Mouse (Mus musculus) limb, embryonic 11.5 days (tissue): ENCODE data around the gene Osbp. TPM values are rescaled to one million over a fixed set of nuclear protein-coding genes. Genes with fewer than 3 reads are reported as not detected.

Experiments
- ATAC-seq: fragments of 200-750 bp; cut with Nextera tagmentation; 2 replicates; pipeline ENCODE4 v1.8.0; 2017; ENCODE audit warnings: low read depth; ENCODE audit not compliant: insufficient number of reproducible peaks, low FRiP score, low TSS enrichment
- DNase-seq: peaks from one replicate; pipeline ENCODE4 v3.0.0-alpha.2; 2015; ENCODE audit warnings: low spot score
- H3K27ac ChIP-seq: fragments of 300-500 bp; sonication (generic); replicated peaks from 2 replicates; pipeline ENCODE4 v1.5.1; 2014; ENCODE audit warnings: low read depth, mild to moderate bottlenecking, low read length
- H3K27me3 ChIP-seq: fragments of 300-500 bp; sonication (generic); 2 replicates; pipeline ENCODE4 v1.6.1; 2014; ENCODE audit warnings: mild to moderate bottlenecking, low read length, mixed read lengths; ENCODE audit not compliant: control insufficient read depth, insufficient read depth
- H3K36me3 ChIP-seq: fragments of 300-500 bp; sonication (generic); 2 replicates; pipeline ENCODE4 v1.6.1; 2014; ENCODE audit warnings: mild to moderate bottlenecking, low read length, moderate library complexity, mixed read lengths; ENCODE audit not compliant: control insufficient read depth, insufficient read depth
- H3K4me1 ChIP-seq: fragments of 300-500 bp; sonication (generic); 2 replicates; pipeline ENCODE4 v1.6.1; 2014; ENCODE audit warnings: low read length, mixed read lengths; ENCODE audit not compliant: control insufficient read depth, insufficient read depth
- H3K4me2 ChIP-seq: fragments of 300-500 bp; sonication (generic); 2 replicates; pipeline ENCODE4 v1.6.1; 2014; ENCODE audit warnings: low read depth, mild to moderate bottlenecking, moderate library complexity; ENCODE audit not compliant: severe bottlenecking
- H3K4me3 ChIP-seq: fragments of 300-500 bp; sonication (generic); 2 replicates; pipeline ENCODE4 v1.5.1; 2014; ENCODE audit warnings: low read depth, low read length
- H3K9ac ChIP-seq: fragments of 300-500 bp; sonication (generic); 2 replicates; pipeline ENCODE4 v1.6.1; 2014; ENCODE audit warnings: mild to moderate bottlenecking, low read length
- H3K9me3 ChIP-seq: fragments of 300-500 bp; sonication (generic); 2 replicates; pipeline ENCODE4 v1.6.1; 2016; ENCODE audit warnings: low read length; ENCODE audit not compliant: control insufficient read depth
- WGBS: fragments of 180-500 bp; shearing (Covaris S2); extraction: QIAGEN DNeasy Blood & Tissue Kit; methylation state at CpG from one replicate; pipeline ENCODE4 v1.1.7; 2014; 5-methylcytosine and 5-hydroxymethylcytosine counted together
- polyA plus RNA-seq: library from polyadenylated mRNA; unstranded; fragments of >200 nt; fragmentation: Nextera tagmentation; extraction: Ambion mirVana; gene quantifications from 2 replicates; pipeline ENCODE4 v1.2.1, GENCODE M21; 2014

The Osbp gene
- polyA plus RNA-seq, 1 experiment from 2014 or later, result 6.1 TPM

DNA sequence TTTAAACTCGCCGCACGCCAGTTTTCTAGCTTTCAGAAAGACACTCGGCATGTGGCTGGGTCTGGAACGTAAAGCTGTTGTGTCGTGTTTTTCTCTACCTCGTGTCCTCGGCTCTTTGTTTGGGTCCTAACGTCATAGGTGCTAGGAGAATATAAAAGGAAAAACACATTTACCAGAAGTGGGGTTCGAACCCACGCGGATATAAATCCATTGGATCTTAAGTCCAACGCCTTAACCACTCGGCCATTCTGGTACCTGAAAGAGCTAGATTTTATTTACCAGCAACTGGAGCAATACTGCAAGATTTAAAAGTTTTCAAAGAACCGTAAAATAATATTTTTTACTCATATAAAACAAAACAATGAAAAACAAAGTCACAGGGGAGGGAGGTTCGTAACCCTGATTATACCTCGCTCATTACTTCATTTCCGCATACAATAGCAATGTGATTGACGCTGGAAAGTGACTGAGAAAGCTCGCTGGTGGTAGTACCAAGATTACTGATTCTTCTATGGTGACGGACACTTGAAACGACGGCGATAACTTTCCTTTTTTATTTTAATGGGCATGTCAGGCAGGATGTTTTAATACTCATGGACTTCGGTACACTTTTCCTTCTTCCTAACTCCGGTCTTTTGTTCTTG, 45.3 kb downstream of the Osbp start:
- H3K4me3 ChIP-seq, result peak overlapping the region; percentile 59
- no peaks in the 10 kb centered on the region for H3K4me1 ChIP-seq
- no peaks in the 10 kb centered on the region for H3K36me3 ChIP-seq
- H3K4me2 ChIP-seq, result peak overlapping the region; percentile 66
- peak overlapping the region; percentile 82; the same call in 1 of the 2 replicates for H3K27ac ChIP-seq
- no peaks in the 10 kb centered on the region for H3K9me3 ChIP-seq
- H3K9ac ChIP-seq, result peak overlapping the region; percentile 85
- under 1% methylated on average over 26 of the region's 26 CpGs for WGBS
- H3K27me3 ChIP-seq, result no peaks in the 10 kb centered on the region
- ATAC-seq (peak; percentile 33), DNase-seq (peak; percentile 88)

DNA sequence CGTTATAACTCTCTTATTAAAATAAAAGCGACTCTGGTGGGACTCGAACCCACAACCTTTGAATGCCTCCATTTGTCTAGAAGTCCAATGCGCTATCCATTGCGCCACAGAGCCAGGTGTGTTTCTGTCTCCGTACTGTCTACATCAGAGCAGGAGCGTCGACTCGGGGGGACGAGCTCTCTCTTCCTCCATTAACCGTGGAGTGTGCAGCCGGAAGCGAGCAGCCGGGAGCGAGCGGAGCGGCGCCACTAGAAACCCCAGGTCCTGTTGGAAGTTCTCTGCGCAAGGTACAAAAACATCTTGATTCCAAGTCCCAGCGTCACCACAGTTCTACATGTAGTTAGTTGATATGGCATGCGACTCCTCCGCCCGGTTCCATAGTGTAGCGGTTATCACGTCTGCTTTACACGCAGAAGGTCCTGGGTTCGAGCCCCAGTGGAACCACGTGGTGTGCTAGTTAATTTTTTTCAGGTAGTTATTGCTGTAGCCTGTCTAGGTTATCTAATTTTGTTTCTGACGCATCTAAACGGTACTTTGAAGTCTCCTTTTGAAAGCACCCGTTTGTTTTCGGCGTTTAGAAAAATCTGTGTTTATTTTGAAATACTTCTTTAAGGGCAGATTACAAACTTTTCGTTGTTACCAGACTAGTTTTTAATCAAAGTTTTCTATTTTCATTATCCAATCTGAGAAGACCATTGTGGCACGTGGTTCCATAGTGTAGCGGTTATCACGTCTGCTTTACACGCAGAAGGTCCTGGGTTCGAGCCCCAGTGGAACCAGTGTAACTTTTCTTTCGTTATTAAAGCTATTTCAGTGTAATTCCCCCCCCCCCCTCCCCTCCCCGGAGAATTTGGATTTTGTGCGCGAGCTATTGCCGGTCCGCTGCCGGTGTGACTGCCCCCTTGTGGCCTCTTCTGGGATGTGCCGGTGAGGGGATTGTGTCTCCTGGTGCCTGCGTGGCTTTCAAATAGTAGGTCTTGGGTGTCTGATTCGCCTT, 46.1 kb downstream of the Osbp start:
- ATAC-seq, result peak; percentile 87
- no peak overlapping the region for H3K9ac ChIP-seq
- H3K4me3 ChIP-seq, result peak overlapping the region; percentile 59
- no peaks in the 10 kb centered on the region for H3K9me3 ChIP-seq
- no peaks in the 10 kb centered on the region for H3K4me1 ChIP-seq
- no peaks in the 10 kb centered on the region for H3K36me3 ChIP-seq
- H3K27me3 ChIP-seq, result no peaks in the 10 kb centered on the region
- H3K4me2 ChIP-seq, result peak overlapping the region; percentile 48
- 0 out of 2 replicates have a peak overlapping the region, but pooled peaks have one; percentile 8 for H3K27ac ChIP-seq
- DNase-seq, result peak; percentile 97
- WGBS, result under 1% methylated on average over 48 of the region's 49 CpGs

DNA sequence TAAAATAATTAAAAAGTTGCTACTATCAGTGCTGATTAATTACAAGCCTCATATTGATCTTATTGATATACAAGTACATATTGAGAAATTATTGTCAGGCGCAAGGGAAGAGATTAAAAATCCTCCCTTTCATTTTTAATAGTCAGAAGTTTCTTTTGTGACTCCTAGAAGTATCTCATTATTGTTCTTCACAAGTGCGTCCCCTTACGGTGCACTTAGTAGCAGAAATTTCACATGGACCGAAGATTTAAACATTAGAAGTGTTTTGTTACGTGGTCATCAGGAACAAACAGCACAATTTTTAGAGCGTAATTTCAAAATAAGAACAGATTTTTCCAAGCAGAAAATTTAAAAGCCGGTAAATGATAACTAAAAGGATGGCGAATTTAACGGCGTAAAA, 46.9 kb downstream of the Osbp start:
- Histone ChIP-seq H3K9ac (no peak overlapping the region), H3K27ac (no peak overlapping the region), H3K27me3 (no peaks in the 10 kb centered on the region), H3K9me3 (no peaks in the 10 kb centered on the region), H3K4me1 (no peaks in the 10 kb centered on the region), H3K4me3 (peak overlapping the region; percentile 59), H3K36me3 (no peaks in the 10 kb centered on the region), H3K4me2 (peak overlapping the region; percentile 48)
- WGBS, result 2% methylated on average over 10 of the region's 10 CpGs
- ATAC-seq (no peak), DNase-seq (no peak)

DNA sequence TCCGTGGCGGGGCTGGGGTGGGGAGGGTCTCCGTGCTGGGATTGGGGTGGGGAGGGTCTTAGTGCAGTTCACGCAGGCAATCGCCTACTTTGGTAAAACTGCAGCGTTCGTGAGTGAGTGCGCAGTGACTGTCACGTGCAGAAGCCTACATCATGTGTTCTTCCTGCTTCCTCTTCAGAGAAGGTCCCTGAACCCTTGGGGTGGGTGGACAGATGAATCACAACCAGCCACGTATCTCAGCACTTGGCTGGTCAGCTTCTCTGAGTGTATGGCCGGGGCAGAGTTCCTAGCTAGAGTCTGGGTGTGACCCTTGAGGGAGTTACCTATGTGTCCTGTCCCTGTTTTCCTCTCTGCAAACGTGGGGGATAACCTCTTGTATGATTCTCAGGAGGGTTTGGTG, 47.5 kb downstream of the Osbp start:
- ATAC-seq (no peak), DNase-seq (peak; percentile 49)
- peak overlapping the region; percentile 48 for H3K4me2 ChIP-seq
- H3K4me1 ChIP-seq, result no peaks in the 10 kb centered on the region
- H3K36me3 ChIP-seq, result no peaks in the 10 kb centered on the region
- no peaks in the 10 kb centered on the region for H3K27me3 ChIP-seq
- no peak overlapping the region for H3K9ac ChIP-seq
- H3K4me3 ChIP-seq, result peak overlapping the region; percentile 59
- 2% methylated on average over 12 of the region's 12 CpGs for WGBS
- no peak overlapping the region for H3K27ac ChIP-seq
- H3K9me3 ChIP-seq, result no peaks in the 10 kb centered on the region

DNA sequence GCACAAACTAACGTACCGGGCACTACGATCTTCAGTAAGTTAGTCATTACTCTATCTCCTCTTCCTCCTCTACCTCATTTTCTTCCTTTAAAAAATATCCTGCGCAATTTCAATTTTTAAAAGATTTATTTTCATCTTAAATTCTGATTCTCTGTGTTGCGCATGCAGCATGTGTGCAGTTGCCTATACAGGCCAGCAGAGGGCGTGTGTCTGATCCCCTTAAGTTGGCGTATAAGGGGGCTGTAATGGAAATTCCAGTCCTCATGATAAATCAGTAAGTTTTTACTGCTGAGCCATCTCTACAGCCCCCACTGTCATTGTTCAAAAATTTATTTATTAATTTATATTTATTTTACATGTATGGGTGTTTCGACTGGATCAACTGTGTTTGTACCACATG, 50.0 kb downstream of the Osbp start:
- no peaks in the 10 kb centered on the region for H3K36me3 ChIP-seq
- no peak overlapping the region for H3K9ac ChIP-seq
- 69% methylated on average over 8 of the region's 8 CpGs for WGBS
- ATAC-seq, result no peak
- H3K4me2 ChIP-seq, result no peak overlapping the region
- no peaks in the 10 kb centered on the region for H3K9me3 ChIP-seq
- no peak overlapping the region for H3K4me3 ChIP-seq
- H3K27me3 ChIP-seq, result no peaks in the 10 kb centered on the region
- no peak overlapping the region for H3K27ac ChIP-seq
- no peak for DNase-seq
- no peaks in the 10 kb centered on the region for H3K4me1 ChIP-seq

DNA sequence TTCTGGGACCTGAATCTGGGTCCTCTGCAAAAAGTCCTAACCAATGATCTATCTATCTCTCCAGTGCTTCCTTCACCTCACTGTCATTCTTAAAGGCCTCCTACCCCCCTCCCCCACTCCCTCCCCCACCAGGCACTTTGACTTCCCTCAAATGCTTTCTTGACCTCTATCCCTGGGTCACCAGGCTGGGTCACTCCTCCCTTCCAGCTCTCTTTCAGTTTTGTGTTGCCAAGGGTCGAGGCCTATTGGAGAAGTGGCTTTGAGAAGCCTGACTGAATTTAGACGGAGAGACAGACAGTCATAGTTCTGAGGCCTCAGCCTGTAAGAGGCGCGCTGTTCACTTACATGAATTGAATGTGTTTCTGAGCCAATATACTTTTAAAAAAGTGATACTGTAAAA, 50.5 kb downstream of the Osbp start:
- Histone ChIP-seq H3K36me3 (no peaks in the 10 kb centered on the region), H3K9ac (no peak overlapping the region), H3K4me1 (no peaks in the 10 kb centered on the region), H3K4me3 (no peak overlapping the region), H3K27me3 (no peaks in the 10 kb centered on the region), H3K27ac (no peak overlapping the region), H3K4me2 (no peak overlapping the region), H3K9me3 (no peaks in the 10 kb centered on the region)
- no peak for DNase-seq
- no peak for ATAC-seq
- WGBS, result 93% methylated on average over 4 of the region's 4 CpGs

DNA sequence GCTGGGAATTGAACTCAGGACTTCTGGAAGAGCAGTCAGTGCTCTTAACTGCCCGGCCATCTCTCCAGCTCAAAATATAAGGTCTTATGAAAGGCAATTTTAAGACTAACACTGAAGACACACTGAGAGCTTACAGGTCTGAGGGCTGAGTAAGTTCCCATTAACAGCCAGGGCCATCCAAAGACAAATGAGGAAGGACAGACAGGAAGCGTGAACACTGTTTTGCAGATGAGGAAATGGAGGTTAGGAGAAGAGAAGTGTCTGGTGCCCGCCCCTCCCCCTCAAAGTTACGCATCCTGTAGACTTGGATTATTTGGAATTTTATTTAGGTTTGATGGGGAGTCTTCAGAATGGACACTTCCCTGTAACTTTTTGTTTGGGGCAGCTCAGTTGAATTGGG, 58.4 kb downstream of the Osbp start:
- H3K4me2 ChIP-seq, result no peak overlapping the region
- H3K27me3 ChIP-seq, result no peaks in the 10 kb centered on the region
- DNase-seq (no peak), ATAC-seq (no peak)
- H3K9ac ChIP-seq, result no peak overlapping the region
- H3K4me3 ChIP-seq, result no peak overlapping the region
- no peaks in the 10 kb centered on the region for H3K36me3 ChIP-seq
- no peaks in the 10 kb centered on the region for H3K4me1 ChIP-seq
- WGBS, result 88% methylated on average over 4 of the region's 4 CpGs
- H3K9me3 ChIP-seq, result no peaks in the 10 kb centered on the region
- no peak overlapping the region for H3K27ac ChIP-seq

DNA sequence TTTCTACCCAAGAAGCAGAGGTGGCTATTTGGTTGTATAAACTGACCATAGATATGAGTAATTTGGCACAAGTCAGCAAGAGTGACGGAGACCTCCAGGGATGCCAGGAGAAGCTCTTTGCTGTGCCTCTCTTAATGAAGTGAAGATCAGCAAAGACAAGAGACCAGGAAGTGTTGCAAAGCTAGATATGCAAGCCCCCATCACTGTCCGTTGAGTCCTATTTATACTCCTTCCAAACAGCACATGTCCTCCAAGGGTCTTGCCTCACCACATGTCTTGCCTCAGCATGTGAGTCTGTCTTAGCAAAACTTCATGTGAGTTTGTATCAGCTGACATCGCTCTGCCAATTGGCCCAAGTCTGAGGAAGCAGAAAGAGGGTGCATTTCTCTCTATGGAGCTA, 59.6 kb downstream of the Osbp start:
- H3K9me3 ChIP-seq, result no peaks in the 10 kb centered on the region
- H3K27ac ChIP-seq, result no peak overlapping the region
- H3K36me3 ChIP-seq, result no peaks in the 10 kb centered on the region
- no peak for ATAC-seq
- no peak overlapping the region for H3K4me2 ChIP-seq
- H3K4me3 ChIP-seq, result no peak overlapping the region
- H3K27me3 ChIP-seq, result no peaks in the 10 kb centered on the region
- no peaks in the 10 kb centered on the region for H3K4me1 ChIP-seq
- no peak overlapping the region for H3K9ac ChIP-seq
- DNase-seq, result no peak
- WGBS, result 90% methylated on average over 3 of the region's 3 CpGs
